Mouse (Mus musculus): ENCODE results near the gene Lurap1. TPM values are rescaled to one million over a fixed set of nuclear protein-coding genes. Genes with fewer than 3 reads are reported as not detected.
A peak's percentile ranks its signal among the peaks of the same experiment; 100 is the strongest.

Lurap1 gene
- polyA plus RNA-seq (2012; rRNA removed) = 1.4 and 1.5 TPM in 2 replicates

DNA sequence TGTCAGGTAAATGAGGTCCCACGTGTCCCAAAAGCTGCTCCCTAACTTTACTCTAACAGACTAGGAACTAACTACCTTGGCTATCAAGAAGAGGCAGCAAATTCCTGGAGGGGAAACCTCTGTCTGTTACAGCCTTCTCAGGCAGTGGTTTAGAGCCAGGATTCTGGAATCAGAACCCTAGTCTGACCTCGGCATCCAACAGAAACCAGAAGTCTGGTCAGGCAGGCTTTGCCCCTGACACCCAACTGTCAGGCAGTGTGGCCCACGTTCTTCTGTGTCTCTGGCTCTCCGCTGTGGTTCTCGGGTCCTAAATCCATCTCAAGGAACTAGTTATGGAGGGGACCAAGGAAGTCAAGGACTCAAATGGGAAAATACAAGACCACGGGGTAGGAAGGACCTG lies at the start of gene Lurap1:
Lurap1 (minus strand) TSS at position 101 of the 400 bp plus-strand sequence.
- DNase-seq (ENCODE audit: low read depth) = no peak

DNA sequence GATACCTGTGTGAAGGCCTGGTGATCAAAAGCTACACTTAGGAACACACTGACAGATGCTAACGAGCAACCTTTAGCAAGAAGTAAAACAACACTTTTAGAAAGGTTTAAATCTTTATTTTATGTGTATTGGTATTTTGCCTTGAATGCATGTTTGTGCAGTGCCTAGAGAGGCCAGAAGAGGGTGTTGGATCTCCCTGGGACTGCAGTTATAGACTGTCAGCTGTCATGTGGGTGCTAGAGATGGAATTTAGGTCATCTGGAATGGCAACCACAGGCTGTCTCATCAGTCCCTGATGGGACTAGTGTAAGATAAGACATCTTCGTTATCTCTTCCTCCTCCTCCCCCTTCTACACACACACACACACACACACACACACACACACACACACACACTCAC lies 47.3 kb upstream of the Lurap1 start:
- TF ChIP-seq CTCF (IDR thresholded peaks at IDR 0.05; ENCODE audit: borderline replicate concordance, extremely low read depth, insufficient read depth, insufficient read length) = no peak
- no peak for TF ChIP-seq POLR2A (IDR thresholded peaks at IDR 0.05; ENCODE audit: borderline replicate concordance, extremely low read depth, insufficient read depth, insufficient read length, poor library complexity, severe bottlenecking)
- DNase-seq (ENCODE audit: low read depth) = no peak

More for the DNA sequence above, at the start of gene Lurap1:
- no peak for TF ChIP-seq CTCF (IDR thresholded peaks at IDR 0.05; ENCODE audit: borderline replicate concordance, extremely low read depth, insufficient read depth, insufficient read length)
- TF ChIP-seq POLR2A (IDR thresholded peaks at IDR 0.05; ENCODE audit: borderline replicate concordance, extremely low read depth, insufficient read depth, insufficient read length, poor library complexity, severe bottlenecking) = no peak

DNA sequence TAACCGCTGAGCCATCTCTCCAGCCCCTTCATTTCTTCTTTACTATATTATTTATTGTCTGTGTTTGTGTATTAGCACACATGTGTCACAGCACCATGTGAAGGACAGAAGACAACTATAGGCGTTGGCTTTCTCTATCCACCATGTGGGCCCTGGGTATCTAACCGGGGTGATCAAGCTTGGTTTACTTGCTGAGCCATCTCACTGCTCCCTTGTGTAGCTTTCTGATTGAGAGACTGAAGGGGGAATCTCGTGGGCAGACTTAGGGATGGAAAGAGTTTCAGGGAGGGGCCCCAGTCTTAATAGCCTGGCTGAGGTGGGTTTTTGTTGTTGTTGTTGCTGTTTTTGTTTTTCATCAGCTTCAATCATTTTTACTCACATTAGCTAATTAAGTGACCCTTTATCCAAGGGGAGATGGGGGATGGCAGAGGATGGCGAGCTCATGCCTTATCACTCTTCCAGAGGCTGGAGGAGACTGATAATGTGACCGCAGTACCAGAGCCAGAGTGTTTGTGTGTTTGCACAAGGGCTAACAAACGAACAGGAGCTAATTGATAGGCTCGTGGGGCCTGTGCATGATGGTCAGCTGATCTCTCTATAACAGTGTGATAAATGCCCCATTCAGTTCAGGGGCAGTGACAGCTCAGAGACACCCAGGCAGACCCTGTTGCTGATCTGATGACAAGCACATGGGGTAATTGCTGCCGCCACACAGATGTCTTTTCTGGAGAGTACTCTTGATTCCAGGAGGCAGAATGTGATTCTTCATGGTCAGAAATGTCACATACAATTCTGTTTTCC lies 42.6 kb upstream of the Lurap1 start:
- TF ChIP-seq CTCF (IDR thresholded peaks at IDR 0.05; ENCODE audit: borderline replicate concordance, extremely low read depth, insufficient read depth, insufficient read length) (no peak), POLR2A (IDR thresholded peaks at IDR 0.05; ENCODE audit: borderline replicate concordance, extremely low read depth, insufficient read depth, insufficient read length, poor library complexity, severe bottlenecking) (no peak)
- DNase-seq (ENCODE audit: low read depth) = no peak

DNA sequence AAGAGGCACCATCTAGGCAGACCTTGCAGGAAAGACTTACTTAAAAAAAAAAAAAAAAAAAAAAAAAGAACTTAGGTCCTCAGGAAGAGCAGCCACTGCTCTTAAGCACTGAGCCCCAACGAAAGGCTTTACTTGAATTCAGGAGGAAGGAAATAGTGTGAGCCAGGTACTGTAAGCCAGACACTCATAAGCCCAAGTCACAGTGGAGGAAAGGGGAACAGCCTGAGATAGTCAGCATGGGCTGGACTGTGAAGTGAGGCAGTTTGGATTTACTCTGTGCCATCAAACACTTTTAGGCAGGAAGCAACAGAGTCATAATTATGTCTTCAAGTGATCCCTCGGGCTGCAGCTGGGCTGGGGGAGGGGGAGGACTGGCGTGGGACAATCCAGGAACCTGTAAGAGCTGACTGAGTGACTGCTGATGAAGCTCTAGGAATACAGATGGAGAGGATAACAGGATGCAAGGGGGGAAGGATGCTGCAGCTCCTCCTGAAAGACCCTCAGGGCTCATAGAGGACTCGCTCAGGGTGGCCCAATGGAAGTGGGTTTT lies 41.2 kb upstream of the Lurap1 start:
- peak; percentile 50 for DNase-seq (ENCODE audit: low read depth)
- TF ChIP-seq POLR2A (IDR thresholded peaks at IDR 0.05; ENCODE audit: borderline replicate concordance, extremely low read depth, insufficient read depth, insufficient read length, poor library complexity, severe bottlenecking) (no peak), CTCF (IDR thresholded peaks at IDR 0.05; ENCODE audit: borderline replicate concordance, extremely low read depth, insufficient read depth, insufficient read length) (no peak)

DNA sequence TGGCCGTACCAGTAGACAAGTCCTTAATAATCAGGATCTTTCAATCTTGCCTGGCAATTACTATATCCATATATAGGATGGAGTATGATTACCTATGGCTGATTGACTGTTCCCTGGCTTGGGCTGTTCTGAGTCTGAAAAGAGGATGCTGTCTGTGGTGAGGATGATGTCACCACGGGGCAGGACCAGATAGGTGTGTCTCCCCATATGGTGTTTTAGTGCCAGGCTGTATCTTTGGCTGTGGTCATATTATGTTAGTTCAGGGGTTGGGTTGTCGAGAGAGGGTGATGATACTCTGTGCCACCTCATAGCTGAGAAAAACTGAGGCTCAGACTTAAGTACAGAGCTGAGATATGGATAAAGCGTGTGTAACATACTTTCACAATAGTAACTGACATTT lies 33.9 kb upstream of the Lurap1 start:
- TF ChIP-seq POLR2A (IDR thresholded peaks at IDR 0.05; ENCODE audit: borderline replicate concordance, extremely low read depth, insufficient read depth, insufficient read length, poor library complexity, severe bottlenecking) = no peak
- no peak for TF ChIP-seq CTCF (IDR thresholded peaks at IDR 0.05; ENCODE audit: borderline replicate concordance, extremely low read depth, insufficient read depth, insufficient read length)
- DNase-seq (ENCODE audit: low read depth) = no peak

DNA sequence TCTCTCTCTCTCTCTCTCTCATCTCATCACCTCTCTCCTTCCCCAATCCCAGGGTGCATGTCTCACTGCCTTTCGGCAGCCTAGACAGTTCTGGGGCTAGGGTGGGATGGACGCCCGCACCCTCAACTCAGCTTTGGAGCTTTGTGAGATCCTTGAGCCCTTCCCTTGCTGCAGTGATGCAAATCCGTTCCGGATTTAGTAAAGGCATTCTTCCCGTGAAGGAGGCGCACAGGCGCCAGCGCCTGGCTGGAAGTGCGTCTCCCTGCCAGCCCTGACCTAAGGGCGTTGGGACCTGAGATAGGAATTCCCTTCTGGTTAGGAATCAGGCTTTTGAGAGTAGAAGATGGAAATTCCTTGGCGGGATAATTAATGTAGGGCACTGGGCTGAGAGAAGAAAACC lies 31.6 kb upstream of the Lurap1 start:
- DNase-seq (ENCODE audit: low read depth) = peak; percentile 40
- TF ChIP-seq CTCF (IDR thresholded peaks at IDR 0.05; ENCODE audit: borderline replicate concordance, extremely low read depth, insufficient read depth, insufficient read length) (no peak), POLR2A (IDR thresholded peaks at IDR 0.05; ENCODE audit: borderline replicate concordance, extremely low read depth, insufficient read depth, insufficient read length, poor library complexity, severe bottlenecking) (no peak)

DNA sequence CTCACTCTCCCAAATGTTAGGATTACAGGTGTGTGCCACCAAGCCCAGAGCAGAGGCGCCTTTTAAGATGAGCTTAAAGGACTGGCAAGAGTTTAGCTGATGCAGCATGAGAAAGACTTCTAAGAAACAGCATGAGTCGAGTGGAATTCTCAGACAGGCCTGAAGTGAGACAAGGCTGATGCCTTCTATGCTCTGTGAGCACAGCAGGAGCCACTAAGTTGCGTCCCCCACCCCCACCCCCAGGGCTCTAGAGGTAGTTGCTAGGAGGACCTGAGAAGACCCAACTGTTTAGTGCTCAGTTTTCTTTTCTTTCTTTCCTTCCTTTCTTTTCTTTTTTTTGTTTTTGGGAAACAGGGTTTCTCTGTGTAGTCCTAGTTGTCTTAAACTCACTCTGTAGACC lies 30.9 kb upstream of the Lurap1 start:
- no peak for DNase-seq (ENCODE audit: low read depth)
- no peak for TF ChIP-seq POLR2A (IDR thresholded peaks at IDR 0.05; ENCODE audit: borderline replicate concordance, extremely low read depth, insufficient read depth, insufficient read length, poor library complexity, severe bottlenecking)
- TF ChIP-seq CTCF (IDR thresholded peaks at IDR 0.05; ENCODE audit: borderline replicate concordance, extremely low read depth, insufficient read depth, insufficient read length) = no peak

DNA sequence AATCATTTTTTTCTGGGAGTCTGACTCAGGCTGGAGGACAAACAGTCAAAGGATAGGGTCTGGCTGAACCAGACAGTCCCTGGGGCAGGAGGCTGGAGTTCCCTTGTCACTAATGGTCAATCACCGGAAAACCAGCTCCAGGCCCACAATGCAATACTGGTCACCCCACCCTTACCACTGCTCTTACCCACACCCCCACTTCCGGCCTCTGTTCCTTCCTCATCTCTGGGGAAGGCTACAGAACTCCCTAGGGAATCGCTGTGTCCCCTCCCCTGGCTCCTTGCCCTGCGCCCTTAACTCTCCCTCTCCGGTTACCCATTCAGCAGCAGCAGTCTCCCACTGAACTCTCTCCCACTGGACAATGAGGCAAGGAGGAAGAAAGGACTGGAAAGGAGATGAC lies 26.0 kb upstream of the Lurap1 start:
- peak; percentile 26 for DNase-seq (ENCODE audit: low read depth)
- no peak for TF ChIP-seq CTCF (IDR thresholded peaks at IDR 0.05; ENCODE audit: borderline replicate concordance, extremely low read depth, insufficient read depth, insufficient read length)
- TF ChIP-seq POLR2A (IDR thresholded peaks at IDR 0.05; ENCODE audit: borderline replicate concordance, extremely low read depth, insufficient read depth, insufficient read length, poor library complexity, severe bottlenecking) = no peak

DNA sequence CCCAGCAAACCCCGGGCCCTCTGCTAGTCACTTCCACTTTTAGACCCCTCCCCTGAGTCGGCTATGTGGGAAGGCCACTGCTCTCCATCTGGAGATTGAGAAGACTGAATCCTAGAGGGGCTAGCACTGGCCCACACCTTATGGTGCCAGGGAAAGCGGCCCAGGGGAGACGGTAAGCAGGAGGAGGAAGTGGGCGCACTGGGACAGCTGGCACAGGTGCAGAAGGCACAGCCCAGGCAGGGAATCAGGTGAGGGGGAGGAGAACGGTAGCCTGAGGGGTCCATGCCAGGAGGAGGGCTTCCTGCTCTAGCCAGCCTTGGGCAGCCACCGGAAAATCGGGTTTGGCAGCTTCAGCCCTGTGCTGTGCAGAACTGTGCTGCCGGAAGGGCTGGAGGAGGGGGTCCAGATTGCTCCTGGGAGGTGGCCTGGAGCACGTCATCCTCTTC lies 25.4 kb upstream of the Lurap1 start:
- no peak for TF ChIP-seq POLR2A (IDR thresholded peaks at IDR 0.05; ENCODE audit: borderline replicate concordance, extremely low read depth, insufficient read depth, insufficient read length, poor library complexity, severe bottlenecking)
- no peak for TF ChIP-seq CTCF (IDR thresholded peaks at IDR 0.05; ENCODE audit: borderline replicate concordance, extremely low read depth, insufficient read depth, insufficient read length)
- peak; percentile 85 for DNase-seq (ENCODE audit: low read depth)

DNA sequence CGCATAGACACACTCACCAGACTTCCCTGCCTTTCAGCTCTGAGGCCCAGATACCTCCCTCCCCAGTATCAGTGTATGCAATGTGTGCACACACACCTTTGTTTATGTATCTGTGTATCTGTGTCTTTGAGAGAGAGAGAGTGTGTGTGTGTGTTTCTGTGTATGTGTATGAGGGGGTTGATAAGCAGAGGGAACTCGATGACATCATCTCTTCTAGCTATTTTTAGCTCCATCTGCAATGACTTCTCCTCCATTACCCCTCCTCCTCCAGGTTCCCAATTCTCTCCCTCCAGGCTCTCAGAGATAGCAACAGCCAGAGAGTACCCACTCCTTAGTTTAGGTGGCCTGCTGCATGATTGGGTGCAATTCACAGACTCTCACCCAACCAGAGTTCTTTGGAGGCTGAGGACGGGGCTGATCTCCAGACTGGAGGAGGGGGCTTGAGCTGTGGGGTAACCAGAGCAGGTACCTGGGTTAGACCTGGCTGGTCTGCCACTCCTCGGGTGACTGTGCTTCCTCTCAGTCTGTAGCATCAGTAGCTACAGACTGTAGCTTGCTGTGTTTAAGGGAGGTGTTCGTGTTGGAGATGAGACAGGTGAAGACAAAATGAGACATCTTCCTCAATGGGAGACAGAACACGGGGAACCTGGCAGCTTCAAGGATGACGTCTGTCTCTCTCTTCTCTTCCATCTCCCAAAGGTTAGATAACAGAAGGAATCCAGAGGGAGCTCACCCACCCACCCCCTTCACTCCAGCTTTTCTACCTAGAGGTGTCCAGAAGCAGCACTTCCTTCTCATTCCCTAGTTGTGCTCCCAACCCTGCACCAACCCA lies 24.8 kb upstream of the Lurap1 start:
- no peak for TF ChIP-seq POLR2A (IDR thresholded peaks at IDR 0.05; ENCODE audit: borderline replicate concordance, extremely low read depth, insufficient read depth, insufficient read length, poor library complexity, severe bottlenecking)
- no peak for TF ChIP-seq CTCF (IDR thresholded peaks at IDR 0.05; ENCODE audit: borderline replicate concordance, extremely low read depth, insufficient read depth, insufficient read length)
- DNase-seq (ENCODE audit: low read depth) = peak; percentile 47

DNA sequence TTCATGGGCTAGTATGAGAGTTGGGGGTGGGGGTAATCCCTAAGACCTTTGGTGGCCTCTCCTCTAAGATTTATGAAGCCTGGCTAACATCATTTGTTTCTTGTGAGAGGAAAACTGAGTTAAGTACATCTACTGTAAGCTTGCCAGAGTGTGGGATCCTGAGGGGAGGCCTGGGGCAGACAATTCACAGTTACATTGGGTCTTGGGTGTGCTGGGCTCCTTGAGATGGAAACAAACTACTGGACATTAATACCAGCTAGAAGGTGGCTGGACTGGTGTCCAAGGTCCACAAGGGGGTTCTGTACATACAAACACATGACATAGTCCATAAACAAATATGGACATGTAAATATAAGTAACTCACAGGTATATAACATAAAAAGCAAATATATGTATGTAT lies 24.0 kb upstream of the Lurap1 start:
- TF ChIP-seq POLR2A (IDR thresholded peaks at IDR 0.05; ENCODE audit: borderline replicate concordance, extremely low read depth, insufficient read depth, insufficient read length, poor library complexity, severe bottlenecking) = no peak
- no peak for TF ChIP-seq CTCF (IDR thresholded peaks at IDR 0.05; ENCODE audit: borderline replicate concordance, extremely low read depth, insufficient read depth, insufficient read length)
- no peak for DNase-seq (ENCODE audit: low read depth)
